Mouse (Mus musculus) gastrocnemius, adult 18-20 months (tissue): ENCODE measurements around the gene Zbtb20. TPM values are rescaled to one million over a fixed set of nuclear protein-coding genes. Genes with fewer than 3 reads are reported as not detected.

Source experiments
- DNase-seq: peaks from one replicate; pipeline ENCODE4 v3.0.0; 2021; ENCODE audit warnings: low spot score
- total RNA-seq, 2 experiments: library from RNA; stranded (reverse); gene quantifications; 2 replicates each; pipeline ENCODE4 v1.2.3; 2021

The Zbtb20 gene
- total RNA-seq, 2 experiments from 2014 or later = 75.4 to 79.3 TPM

- DNase-seq = no peak
Measured at GRCm38 (mm10) chr16:43557385-43557784, 681.7 kb downstream of the Zbtb20 start.

- DNase-seq = no peak
Measured at GRCm38 (mm10) chr16:43561330-43561729, 685.6 kb downstream of the Zbtb20 start.

DNA sequence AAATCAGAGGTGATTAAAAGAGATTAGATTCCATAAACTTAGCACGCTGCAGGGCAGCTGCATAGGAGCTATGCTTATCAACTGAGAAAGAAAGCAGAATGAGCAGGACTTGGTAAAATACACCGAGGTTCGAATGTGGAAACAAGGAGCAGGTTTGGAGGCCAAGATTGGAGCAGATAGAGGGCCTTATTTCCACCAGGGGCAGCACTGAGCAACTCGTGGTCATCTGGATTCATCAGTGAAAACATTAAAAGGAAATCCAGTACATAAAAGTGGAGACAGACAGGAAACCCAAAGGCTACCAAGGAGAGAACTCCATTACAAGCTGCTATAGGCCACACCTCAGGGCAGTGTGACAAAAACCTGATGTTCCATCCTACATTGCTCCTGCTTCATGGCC, 686.3 kb downstream of the Zbtb20 start:
- no peak for DNase-seq

- DNase-seq = no peak
Measured at GRCm38 (mm10) chr16:43565872-43566271, 690.2 kb downstream of the Zbtb20 start.

- DNase-seq = no peak
Measured at GRCm38 (mm10) chr16:43566511-43566910, 690.8 kb downstream of the Zbtb20 start.

GRCm38 (mm10) chr16:43571376-43572081, 695.8 kb downstream of the Zbtb20 start:
- no peak for DNase-seq

DNA sequence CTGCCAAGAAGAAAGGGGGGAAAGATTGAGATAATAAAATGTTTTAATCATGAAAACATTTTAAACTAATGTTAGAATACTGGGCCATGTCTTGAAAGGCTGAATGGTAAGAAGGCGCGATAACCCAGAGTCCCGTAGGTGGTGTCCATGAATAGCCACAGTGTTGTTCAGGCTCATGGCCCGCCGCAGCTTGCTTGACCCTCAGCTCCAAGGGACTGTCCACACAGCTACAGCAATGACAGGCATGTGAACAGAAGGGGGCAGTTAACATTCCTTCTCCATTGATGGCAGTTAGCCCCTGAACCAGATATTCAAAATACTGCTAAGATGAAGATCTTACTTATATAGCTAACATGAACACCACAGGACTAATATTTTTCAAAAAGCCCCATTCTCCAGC, 696.5 kb downstream of the Zbtb20 start:
- no peak for DNase-seq

GRCm38 (mm10) chr16:43572766-43573165, 697.1 kb downstream of the Zbtb20 start:
- DNase-seq = no peak

- DNase-seq = no peak
Measured at GRCm38 (mm10) chr16:43573181-43573833, 697.6 kb downstream of the Zbtb20 start.

GRCm38 (mm10) chr16:43574006-43574764, 698.5 kb downstream of the Zbtb20 start:
- peak; percentile 96 for DNase-seq

DNA sequence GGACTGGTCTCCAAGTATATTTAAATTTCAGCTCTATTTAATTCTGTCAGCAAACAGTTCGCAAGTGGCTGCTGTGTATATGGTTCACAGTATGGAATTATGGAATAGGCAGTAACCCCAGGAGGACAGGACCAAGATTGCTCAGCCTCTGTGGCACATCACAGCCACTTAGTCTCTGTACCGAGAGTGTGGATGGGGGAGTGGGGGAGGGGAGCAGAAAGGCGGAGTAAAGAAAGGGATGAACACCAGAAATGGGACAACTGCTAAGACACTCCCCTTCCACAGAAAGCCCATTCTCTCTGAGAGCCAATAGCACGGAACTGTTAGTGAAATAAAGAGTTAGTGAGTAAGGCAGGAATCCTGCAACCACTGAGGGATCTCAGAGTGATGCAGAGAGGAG, 699.4 kb downstream of the Zbtb20 start:
- DNase-seq = no peak

- DNase-seq = no peak
Measured at GRCm38 (mm10) chr16:43575507-43575906, 699.8 kb downstream of the Zbtb20 start.

GRCm38 (mm10) chr16:43577399-43577798, 701.7 kb downstream of the Zbtb20 start:
- peak; percentile 75 for DNase-seq

- DNase-seq = no peak
Measured at GRCm38 (mm10) chr16:43578351-43578750, 702.7 kb downstream of the Zbtb20 start.

DNA sequence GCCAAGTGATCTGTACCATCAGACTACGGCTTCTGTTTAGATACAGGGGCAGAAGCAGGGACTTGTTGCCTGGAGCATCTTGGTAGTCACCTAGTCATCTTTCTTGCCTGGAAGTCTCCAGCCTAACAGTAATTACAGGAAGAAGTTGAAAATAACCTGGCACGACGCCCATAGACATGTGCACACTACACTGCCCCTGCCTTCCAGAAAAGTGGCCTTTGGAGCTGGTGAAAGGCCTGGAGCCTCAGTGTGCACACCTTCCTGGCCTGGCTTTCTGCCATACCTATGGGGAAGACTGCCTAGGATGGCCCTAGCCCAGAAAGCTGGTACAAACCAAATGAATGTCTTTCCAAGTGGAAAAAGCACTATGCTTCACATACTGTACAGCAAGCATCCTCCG, 703.4 kb downstream of the Zbtb20 start:
- DNase-seq = peak; percentile 54

GRCm38 (mm10) chr16:43580321-43580822, 704.7 kb downstream of the Zbtb20 start:
- DNase-seq = no peak

GRCm38 (mm10) chr16:43581551-43581950, 705.9 kb downstream of the Zbtb20 start:
- no peak for DNase-seq

- no peak for DNase-seq
Measured at GRCm38 (mm10) chr16:43586859-43587429, 711.3 kb downstream of the Zbtb20 start.

DNA sequence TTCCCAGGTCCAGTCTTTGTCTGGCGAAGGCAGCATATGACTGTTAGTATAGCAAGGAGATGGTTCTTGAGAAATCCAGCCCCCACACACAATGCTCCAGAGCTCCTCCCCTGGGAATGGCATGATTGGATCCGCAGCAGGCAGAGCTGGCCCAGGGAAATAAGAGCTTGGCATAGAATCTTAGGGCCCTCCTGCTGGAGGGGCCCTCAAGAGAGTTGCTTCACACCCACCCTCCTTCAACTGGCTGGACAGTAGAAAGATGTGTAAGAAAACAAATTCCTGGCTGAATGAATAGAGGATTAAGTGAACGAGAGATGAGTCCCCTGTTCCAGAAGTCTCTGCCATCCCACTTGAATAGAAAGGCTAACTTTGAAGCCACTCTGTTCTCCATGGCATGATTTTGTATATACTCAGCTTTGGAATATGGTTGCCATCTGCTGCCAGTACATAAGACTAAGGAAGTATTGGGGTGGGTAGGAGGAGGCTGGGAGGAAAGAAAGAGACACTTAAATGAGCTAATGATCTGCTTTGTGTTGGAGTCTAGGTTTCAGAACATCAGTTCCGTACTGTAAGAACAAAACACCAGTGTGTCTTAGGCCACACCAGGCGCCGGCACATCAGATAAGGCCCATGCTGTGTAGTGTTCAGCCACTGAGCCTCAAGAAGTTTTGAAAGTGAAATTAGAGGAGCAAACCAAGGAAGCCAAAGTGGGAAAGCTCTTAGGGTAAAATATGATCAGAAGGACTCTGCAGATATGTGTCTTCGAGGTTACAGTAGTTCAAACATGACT, 715.2 kb downstream of the Zbtb20 start:
- DNase-seq = peak; percentile 65

DNA sequence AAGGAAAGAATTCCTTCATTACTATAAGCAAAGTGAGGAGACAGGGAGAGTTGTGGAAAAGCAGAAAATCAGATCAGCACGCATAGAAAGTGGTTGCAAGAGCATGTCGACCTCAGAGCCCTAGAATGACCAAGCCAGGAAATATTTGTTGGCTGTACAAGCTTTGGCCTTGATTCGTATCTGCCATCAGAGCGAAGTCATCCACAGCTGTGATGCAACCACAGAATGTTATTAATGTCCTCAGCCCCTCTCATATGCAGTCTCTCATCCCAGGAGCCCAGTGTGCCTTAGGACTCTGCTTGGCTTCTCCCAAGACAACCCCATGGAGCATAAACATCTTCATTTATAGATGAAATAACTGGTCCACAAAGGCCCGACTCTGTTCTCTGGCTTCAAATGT, 716.4 kb downstream of the Zbtb20 start:
- DNase-seq = peak; percentile 77

- no peak for DNase-seq
Measured at GRCm38 (mm10) chr16:43592801-43593200, 717.1 kb downstream of the Zbtb20 start.
